Mouse (Mus musculus): ENCODE results near the gene Hdac7. TPM values are rescaled to one million over a fixed set of nuclear protein-coding genes. Genes with fewer than 3 reads are reported as not detected.

Hdac7 gene
- total and polyA plus RNA-seq, 3 experiments: 19.8 to 55.2 (median 21.7) TPM

DNA sequence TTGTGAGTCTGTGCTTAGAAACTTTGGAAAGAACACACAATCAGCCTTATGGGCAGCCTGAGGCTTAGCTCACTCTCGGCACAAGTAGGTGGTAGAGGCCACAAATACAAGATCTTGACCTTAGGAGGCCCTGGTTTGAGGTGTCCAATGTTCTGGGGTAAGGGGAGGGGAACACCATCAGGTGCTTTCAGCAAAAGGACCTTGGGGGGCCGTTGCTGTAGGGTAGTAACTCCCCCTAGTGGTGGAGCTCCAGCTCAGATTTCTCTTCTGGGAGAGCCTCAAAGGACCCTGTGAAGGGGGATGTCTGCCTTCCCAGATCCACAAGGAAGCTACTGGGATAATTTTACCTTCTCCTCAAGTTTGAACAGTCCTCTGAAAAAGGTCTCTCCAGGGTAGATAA, 6.1 kb upstream of the Hdac7 start:
- no peaks in the 10 kb centered on the region for H3K79me2 ChIP-seq (replicated peaks; ENCODE audit: control insufficient read depth, extremely low read depth, insufficient read depth, poor library complexity, severe bottlenecking)
- dilution Hi-C loops (cut with MboI; ENCODE audit: extremely low pct_ligation_motif_present, extremely low pct_unique_long_range_greater_than_20kb, low sequenced_read_pairs) (no loop called here), in situ Hi-C loops (cut with MboI; ENCODE audit: low pct_ligation_motif_present, low pct_unique_long_range_greater_than_20kb, low sequenced_read_pairs) (loop anchor here (25.0 kb wide), 1 partner anchor 312 kb away; the partner anchor contains the start of genes Asb8 and Ccdc184)
- no peaks in the 10 kb centered on the region for H3K27me3 ChIP-seq (replicated peaks)
- H3K27ac ChIP-seq (ENCODE audit: insufficient read depth, low read depth): no peak overlapping the region
- no peaks in the 10 kb centered on the region for H3K36me3 ChIP-seq (replicated peaks in 1 of 2; ENCODE audit: control insufficient read depth in 1 of 2, insufficient read depth in 1 of 2, low read length in 1 of 2)
- H3K4me1 ChIP-seq (ENCODE audit: control insufficient read depth in 1 of 2, insufficient read depth in 2 of 2): peaks cover 6 to 31% of the 10 kb centered on the region in 2 experiments
- H3K4me3 ChIP-seq (replicated peaks in 1 of 3; ENCODE audit: low read depth in 2 of 3, low read length in 2 of 3, poor library complexity in 1 of 3): no peak overlapping the region
- peak; percentile 77 for DNase-seq (ENCODE audit: extremely low read depth)
- H3K4me2 ChIP-seq (ENCODE audit: insufficient read depth, low read depth, poor library complexity, severe bottlenecking): no peak overlapping the region
- H3K9ac ChIP-seq (ENCODE audit: insufficient read depth, low read depth): no peak overlapping the region
- peaks cover 8% of the 10 kb centered on the region for H3K9me3 ChIP-seq (replicated peaks; ENCODE audit: low read length)
- TF ChIP-seq SMC3 (IDR thresholded peaks at IDR 0.05; ENCODE audit: low read depth, low read length) (peak; percentile 86), IRF4 (IDR thresholded peaks at IDR 0.05; ENCODE audit: low read depth, low read length) (peak; percentile 38; the same call in 1 of the 2 replicates), MYC (IDR thresholded peaks at IDR 0.05; ENCODE audit: low read depth, low read length) (0 out of 2 replicates have a peak, but pooled peaks have one; percentile 24), PAX5 (IDR thresholded peaks at IDR 0.05; ENCODE audit: low read length) (no peak), MAZ (IDR thresholded peaks at IDR 0.05; ENCODE audit: low read depth, low read length) (0 out of 2 replicates have a peak, but pooled peaks have one; percentile 35), ZC3H11A (IDR thresholded peaks at IDR 0.05; ENCODE audit: low read depth, low read length) (peak; percentile 63), POLR2A (IDR thresholded peaks at IDR 0.05; ENCODE audit: low read depth, low read length) (no peak), CTCF (conservative IDR thresholded peaks at IDR 0.05 in 1 of 2, IDR thresholded peaks at IDR 0.05 in 1 of 2; ENCODE audit: low read depth in 2 of 2, low read length in 2 of 2) (peak; percentile 71 to 95), USF1 (IDR thresholded peaks at IDR 0.05; ENCODE audit: low read depth, low read length) (no peak), RAD21 (IDR thresholded peaks at IDR 0.05; ENCODE audit: low read depth, low read length) (peak; percentile 94), CHD2 (IDR thresholded peaks at IDR 0.05; ENCODE audit: low read length) (no peak), POLR2AphosphoS2 (IDR thresholded peaks at IDR 0.05; ENCODE audit: low read depth, low read length) (no peak)

DNA sequence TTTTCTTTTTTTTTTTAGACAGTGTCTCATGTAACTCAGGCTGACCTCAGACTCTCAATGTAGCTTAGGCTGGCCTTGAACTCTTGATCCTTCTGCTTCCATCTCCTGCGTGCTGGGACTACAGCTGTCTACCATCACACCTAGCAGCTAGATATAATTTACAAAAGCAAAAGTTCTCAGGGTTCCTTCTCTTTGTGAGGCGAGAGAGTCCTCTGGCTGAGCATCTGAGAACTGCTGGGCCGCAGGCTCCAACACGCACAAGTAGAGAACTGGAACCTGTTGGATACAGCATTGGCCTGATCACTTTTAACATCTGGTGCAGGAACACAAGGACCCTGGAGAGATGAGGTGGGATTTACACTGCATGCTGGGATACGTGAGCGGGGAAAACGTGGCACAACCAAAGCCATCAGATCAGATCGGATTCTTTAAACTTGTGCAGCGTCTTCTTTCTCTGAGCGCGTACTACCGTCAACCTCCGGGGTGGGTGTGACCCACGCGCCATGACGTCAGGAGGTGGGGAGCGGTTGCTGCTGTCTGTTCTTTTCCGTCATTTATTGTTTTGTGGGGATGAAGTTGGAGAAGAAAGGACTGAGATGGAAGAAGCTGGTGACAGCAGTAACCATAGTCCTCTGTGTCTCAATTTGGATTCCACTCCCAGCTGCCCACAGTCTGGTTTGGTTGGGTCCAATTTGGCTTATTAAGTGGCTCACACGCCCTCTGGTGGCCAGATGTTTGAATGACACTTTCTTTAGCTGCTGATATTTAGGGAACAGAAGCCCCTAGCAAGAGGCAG, 5.0 kb upstream of the Hdac7 start:
- Histone ChIP-seq H3K27ac (ENCODE audit: insufficient read depth, low read depth) (peak overlapping the region; percentile 74), H3K27me3 (replicated peaks) (no peaks in the 10 kb centered on the region)
- TF ChIP-seq BHLHE40 (IDR thresholded peaks at IDR 0.05; ENCODE audit: low read depth, low read length) (peak; percentile 19), CHD2 (IDR thresholded peaks at IDR 0.05; ENCODE audit: low read length) (no peak; the same call in 1 of the 2 replicates), KAT2A (IDR thresholded peaks at IDR 0.05; ENCODE audit: insufficient replicate concordance, low read length) (0 out of 2 replicates have a peak, but pooled peaks have one; percentile 1), USF1 (IDR thresholded peaks at IDR 0.05; ENCODE audit: low read depth, low read length) (no peak), MYC (IDR thresholded peaks at IDR 0.05; ENCODE audit: low read depth, low read length) (peak; percentile 71), HCFC1 (IDR thresholded peaks at IDR 0.05; ENCODE audit: low read depth, low read length) (no peak), MXI1 (IDR thresholded peaks at IDR 0.05; ENCODE audit: low read depth, low read length) (peak; percentile 65), E2F4 (IDR thresholded peaks at IDR 0.05; ENCODE audit: insufficient replicate concordance, low read depth, low read length) (no peak), ZC3H11A (IDR thresholded peaks at IDR 0.05; ENCODE audit: low read depth, low read length) (peak; percentile 88), USF2 (conservative IDR thresholded peaks at IDR 0.05; ENCODE audit: low read depth, low read length) (no peak), MAZ (IDR thresholded peaks at IDR 0.05; ENCODE audit: low read depth, low read length) (0 out of 2 replicates have a peak, but pooled peaks have one; percentile 35), SIN3A (IDR thresholded peaks at IDR 0.05; ENCODE audit: low read length) (peak; percentile 64), POLR2A (IDR thresholded peaks at IDR 0.05; ENCODE audit: low read depth, low read length) (peak; percentile 70; the same call in 1 of the 2 replicates), RAD21 (IDR thresholded peaks at IDR 0.05; ENCODE audit: low read depth, low read length) (peak; percentile 97), ZKSCAN1 (IDR thresholded peaks at IDR 0.05; ENCODE audit: borderline replicate concordance, low read depth, low read length) (no peak), SMC3 (IDR thresholded peaks at IDR 0.05; ENCODE audit: low read depth, low read length) (peak; percentile 97), RCOR1 (conservative IDR thresholded peaks at IDR 0.05; ENCODE audit: low read depth, low read length) (no peak), ETS1 (conservative IDR thresholded peaks at IDR 0.05; ENCODE audit: low read depth, low read length) (peak; percentile 54), JUND (conservative IDR thresholded peaks at IDR 0.05; ENCODE audit: low read depth, low read length) (peak; percentile 54; the same call in 1 of the 2 replicates), MAFK (IDR thresholded peaks at IDR 0.05; ENCODE audit: insufficient replicate concordance, low read length) (no peak), ZNF384 (IDR thresholded peaks at IDR 0.05; ENCODE audit: low read depth, low read length) (peak; percentile 70), ELF1 (IDR thresholded peaks at IDR 0.05; ENCODE audit: low read depth, low read length) (no peak), TBP (conservative IDR thresholded peaks at IDR 0.05; ENCODE audit: low read depth, low read length) (peak; percentile 96), JUN (IDR thresholded peaks at IDR 0.05; ENCODE audit: insufficient read depth, low read depth, low read length) (peak; percentile 19; the same call in 1 of the 2 replicates)

More for the DNA sequence above, 5.0 kb upstream of the Hdac7 start:
- no peaks in the 10 kb centered on the region for H3K36me3 ChIP-seq (replicated peaks in 1 of 2; ENCODE audit: control insufficient read depth in 1 of 2, insufficient read depth in 1 of 2, low read length in 1 of 2)
- H3K9me3 ChIP-seq (replicated peaks; ENCODE audit: low read length): peaks cover 8% of the 10 kb centered on the region
- H3K4me1 ChIP-seq (ENCODE audit: control insufficient read depth in 1 of 2, insufficient read depth in 2 of 2): peaks cover 6 to 37% of the 10 kb centered on the region in 2 experiments
- dilution Hi-C loops (cut with MboI; ENCODE audit: extremely low pct_ligation_motif_present, extremely low pct_unique_long_range_greater_than_20kb, low sequenced_read_pairs): no loop called here
- H3K79me2 ChIP-seq (replicated peaks; ENCODE audit: control insufficient read depth, extremely low read depth, insufficient read depth, poor library complexity, severe bottlenecking): no peaks in the 10 kb centered on the region
- in situ Hi-C loops (cut with MboI; ENCODE audit: low pct_ligation_motif_present, low pct_unique_long_range_greater_than_20kb, low sequenced_read_pairs): loop anchor here (5.0 to 25.0 kb wide), 3 partner anchors 57 to 387 kb away; no protein-coding TSS in a partner anchor
- peak overlapping the region; percentile 96 for H3K4me2 ChIP-seq (ENCODE audit: insufficient read depth, low read depth, poor library complexity, severe bottlenecking)
- peak; percentile 96 for DNase-seq (ENCODE audit: extremely low read depth)
- H3K9ac ChIP-seq (ENCODE audit: insufficient read depth, low read depth): peak overlapping the region; percentile 19; the same call in 1 of the 2 replicates
- H3K4me3 ChIP-seq (replicated peaks in 1 of 3; ENCODE audit: low read depth in 2 of 3, low read length in 2 of 3, poor library complexity in 1 of 3): peak overlapping the region; percentile 17 to 36 (median 23)

Data from CH12.LX (cell line).